Mouse (Mus musculus): Measurements from ENCODE around the gene Dixdc1.

Dixdc1 gene

GRCm38 (mm10) chr9:50738914-50739870 lies at the start of gene Dixdc1:
TSS of gene Dixdc1 (minus strand) at chr9:50739517.
- DNase-seq (ENCODE audit: low read depth, low spot score): peak; percentile 46

GRCm38 (mm10) chr9:50782155-50782554 lies 42.8 kb upstream of the Dixdc1 start:
- no peak for DNase-seq (ENCODE audit: low read depth, low spot score)

- no peak for DNase-seq (ENCODE audit: low read depth, low spot score)
Measured at GRCm38 (mm10) chr9:50776162-50776760, 36.9 kb upstream of the Dixdc1 start.

- no peak for DNase-seq (ENCODE audit: low read depth, low spot score)
Measured at GRCm38 (mm10) chr9:50775662-50776126, 36.4 kb upstream of the Dixdc1 start.

GRCm38 (mm10) chr9:50774991-50775612 lies 35.8 kb upstream of the Dixdc1 start, which contains the start of the genes Alg9 and 1110032A03Rik:
TSS of gene Alg9 (plus strand) at chr9:50775019.
TSS of gene 1110032A03Rik (minus strand) at chr9:50775520.
- peak; percentile 77 for DNase-seq (ENCODE audit: low read depth, low spot score)

GRCm38 (mm10) chr9:50774026-50774462 lies 34.7 kb upstream of the Dixdc1 start:
- DNase-seq (ENCODE audit: low read depth, low spot score): no peak

- no peak for DNase-seq (ENCODE audit: low read depth, low spot score)
Measured at GRCm38 (mm10) chr9:50770011-50770410, 30.7 kb upstream of the Dixdc1 start.

GRCm38 (mm10) chr9:50768107-50769002 lies 29.0 kb upstream of the Dixdc1 start, which contains the start of gene Fdxacb1:
TSS of gene Fdxacb1 (plus strand) at chr9:50768236.
- peak; percentile 97 for DNase-seq (ENCODE audit: low read depth, low spot score)

- no peak for DNase-seq (ENCODE audit: low read depth, low spot score)
Measured at GRCm38 (mm10) chr9:50767531-50768106, 28.3 kb upstream of the Dixdc1 start.

- no peak for DNase-seq (ENCODE audit: low read depth, low spot score)
Measured at GRCm38 (mm10) chr9:50763331-50763730, 24.0 kb upstream of the Dixdc1 start.

GRCm38 (mm10) chr9:50761520-50762243 lies 22.4 kb upstream of the Dixdc1 start:
- DNase-seq (ENCODE audit: low read depth, low spot score): no peak

- no peak for DNase-seq (ENCODE audit: low read depth, low spot score)
Measured at GRCm38 (mm10) chr9:50756711-50757110, 17.4 kb upstream of the Dixdc1 start.

GRCm38 (mm10) chr9:50753947-50754346 lies 14.6 kb upstream of the Dixdc1 start:
- DNase-seq (ENCODE audit: low read depth, low spot score): no peak

GRCm38 (mm10) chr9:50752784-50753615 lies 13.7 kb upstream of the Dixdc1 start:
- DNase-seq (ENCODE audit: low read depth, low spot score): no peak

GRCm38 (mm10) chr9:50752054-50752602 lies 12.8 kb upstream of the Dixdc1 start, which contains the start of gene Hspb2:
TSS of gene Hspb2 (minus strand) at chr9:50752354.
- DNase-seq (ENCODE audit: low read depth, low spot score): no peak

- no peak for DNase-seq (ENCODE audit: low read depth, low spot score)
Measured at GRCm38 (mm10) chr9:50751323-50751722, 12.0 kb upstream of the Dixdc1 start, which contains the start of gene Cryab. TSS of gene Cryab (plus strand) at chr9:50751325.

- DNase-seq (ENCODE audit: low read depth, low spot score): no peak
Measured at GRCm38 (mm10) chr9:50750706-50751105, 11.4 kb upstream of the Dixdc1 start.

- DNase-seq (ENCODE audit: low read depth, low spot score): no peak
Measured at GRCm38 (mm10) chr9:50746214-50746677, 6.9 kb upstream of the Dixdc1 start, which contains the start of gene 2310030G06Rik. TSS of gene 2310030G06Rik (minus strand) at chr9:50746536.

All from c-Kit-negative CD71-positive TER-119-positive erythroid progenitor cells, embryonic 14.5 days (primary cell).